Mouse (Mus musculus) midbrain, embryonic 11.5 days (tissue): ENCODE measurements around the gene Dpep1. TPM values are rescaled to one million over a fixed set of nuclear protein-coding genes. Genes with fewer than 3 reads are reported as not detected.

Source experiments
- ATAC-seq: fragments of 200-750 bp; cut with Nextera tagmentation; 2 replicates; pipeline ENCODE4 v1.8.0; 2017; ENCODE audit warnings: moderate TSS enrichment, moderate library complexity; ENCODE audit not compliant: low FRiP score
- DNase-seq: peaks from one replicate; pipeline ENCODE4 v3.0.0; 2015; ENCODE audit warnings: low spot score; ENCODE audit errors: missing footprints
- H3K27ac ChIP-seq: fragments of 300-500 bp; sonication (generic); 2 replicates; pipeline ENCODE4 v1.5.1; 2014; ENCODE audit warnings: low read depth, low read length
- H3K27me3 ChIP-seq: fragments of 300-500 bp; sonication (generic); 2 replicates; pipeline ENCODE4 v1.6.1; 2014; ENCODE audit warnings: mild to moderate bottlenecking, low read length, moderate library complexity, mixed read lengths; ENCODE audit not compliant: control insufficient read depth, insufficient read depth
- H3K36me3 ChIP-seq: fragments of 300-500 bp; sonication (generic); 2 replicates; pipeline ENCODE4 v1.6.1; 2014; ENCODE audit warnings: mild to moderate bottlenecking, low read length, moderate library complexity, mixed read lengths; ENCODE audit not compliant: control insufficient read depth, insufficient read depth
- H3K4me1 ChIP-seq: fragments of 300-500 bp; sonication (generic); 2 replicates; pipeline ENCODE4 v1.6.1; 2014; ENCODE audit warnings: low read length; ENCODE audit not compliant: control insufficient read depth, insufficient read depth
- H3K4me2 ChIP-seq: fragments of 300-500 bp; sonication (generic); 2 replicates; pipeline ENCODE4 v1.6.1; 2014; ENCODE audit warnings: mild to moderate bottlenecking, moderate library complexity
- H3K4me3 ChIP-seq: fragments of 300-500 bp; sonication (generic); 2 replicates; pipeline ENCODE4 v1.5.1; 2014; ENCODE audit warnings: low read depth, low read length
- H3K9ac ChIP-seq: fragments of 300-500 bp; sonication (generic); 2 replicates; pipeline ENCODE4 v1.6.1; 2014; ENCODE audit warnings: low read length
- H3K9me3 ChIP-seq: fragments of 300-500 bp; sonication (generic); 2 replicates; pipeline ENCODE4 v1.6.1; 2016; ENCODE audit warnings: low read length; ENCODE audit not compliant: control insufficient read depth
- whole genome bisulfite sequencing: fragments of 180-500 bp; shearing (Covaris S2); extraction: QIAGEN DNeasy Blood & Tissue Kit; methylation state at CpG from one replicate; pipeline ENCODE4 v1.1.7; 2014; 5-methylcytosine and 5-hydroxymethylcytosine counted together
- polyA plus RNA-seq: library from polyadenylated mRNA; unstranded; fragments of >200 nt; fragmentation: Nextera tagmentation; extraction: Ambion mirVana; gene quantifications from 2 replicates; pipeline ENCODE4 v1.2.1, GENCODE M21; 2014

The Dpep1 gene
- polyA plus RNA-seq, 1 experiment from 2014 or later = 1.7 TPM

DNA sequence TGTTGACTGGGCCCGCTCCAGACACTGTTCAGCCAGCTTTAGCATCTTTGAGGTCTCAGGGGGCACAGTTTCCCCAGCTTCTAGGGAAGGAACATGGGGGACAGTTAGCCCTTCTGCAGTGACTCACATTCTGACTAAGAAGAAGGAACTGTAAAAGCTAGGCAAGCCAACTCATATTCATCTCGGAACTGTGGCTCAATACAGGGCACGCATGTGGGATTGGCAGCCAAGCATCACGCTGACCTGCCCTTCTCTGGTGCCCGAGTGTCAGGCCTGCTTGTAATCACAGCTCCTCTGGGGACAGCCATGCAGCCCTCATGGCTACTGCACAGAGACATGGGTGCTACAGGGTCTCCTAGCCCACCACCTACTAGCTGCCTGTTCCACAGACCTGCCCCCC lies 64.9 kb downstream of the Dpep1 start:
- Histone ChIP-seq H3K36me3 (peaks cover 25% of the 10 kb centered on the region), H3K4me1 (peaks cover 15% of the 10 kb centered on the region), H3K9ac (no peak overlapping the region), H3K4me3 (no peak overlapping the region), H3K4me2 (no peak overlapping the region), H3K27me3 (no peaks in the 10 kb centered on the region), H3K27ac (no peak overlapping the region), H3K9me3 (no peaks in the 10 kb centered on the region)
- DNase-seq = peak; percentile 54
- WGBS = 95% methylated on average over 5 of the region's 5 CpGs
- no peak for ATAC-seq

Other genes starting within 250 kb of the Dpep1 start
- 61.9 and 72.0 TPM in 2 replicates for gene Ankrd11, start 144.0 kb upstream of the Dpep1 start, polyA plus RNA-seq
- 35.9 TPM in 2 replicates for gene Spg7, start 123.3 kb upstream of the Dpep1 start, polyA plus RNA-seq
- gene Rpl13, start 83.9 kb upstream of the Dpep1 start, polyA plus RNA-seq = 1,312 and 1,403 TPM in 2 replicates
- 0.07 TPM in 1 of 2 replicates, not detected in the other for gene Cpne7, start 68.9 kb upstream of the Dpep1 start, polyA plus RNA-seq
- gene Sult5a1, start 27.9 kb upstream of the Dpep1 start, polyA plus RNA-seq = 2.9 and 3.2 TPM in 2 replicates
- gene Chmp1a, start 26.5 kb downstream of the Dpep1 start, polyA plus RNA-seq = 92.7 and 104 TPM in 2 replicates
- gene Spata33, start 26.6 kb downstream of the Dpep1 start, polyA plus RNA-seq = 5.9 and 6.0 TPM in 2 replicates
- 30.9 and 34.3 TPM in 2 replicates for gene Cdk10, start 38.6 kb downstream of the Dpep1 start, polyA plus RNA-seq
- gene Spata2l, start 50.0 kb downstream of the Dpep1 start, polyA plus RNA-seq = 1.2 and 1.7 TPM in 2 replicates
- gene Zfp276, start 68.0 kb downstream of the Dpep1 start, polyA plus RNA-seq = 15.2 and 19.0 TPM in 2 replicates
- 23.7 and 23.8 TPM in 2 replicates for gene Vps9d1, start 68.1 kb downstream of the Dpep1 start, polyA plus RNA-seq
- gene Fanca, start 132.3 kb downstream of the Dpep1 start, polyA plus RNA-seq = 31.5 and 33.1 TPM in 2 replicates
- 9.2 and 13.2 TPM in 2 replicates for gene Spire2, start 146.5 kb downstream of the Dpep1 start, polyA plus RNA-seq
- 171 and 181 TPM in 2 replicates for gene Tcf25, start 187.5 kb downstream of the Dpep1 start, polyA plus RNA-seq
- 0.06 and 0.12 TPM in 2 replicates for gene Mc1r, start 220.9 kb downstream of the Dpep1 start, polyA plus RNA-seq
- gene Tubb3, start 225.2 kb downstream of the Dpep1 start, polyA plus RNA-seq = 777 and 840 TPM in 2 replicates
- 35.3 and 35.5 TPM in 2 replicates for gene Def8, start 237.3 kb downstream of the Dpep1 start, polyA plus RNA-seq